Mouse (Mus musculus) small intestine, adult 2 months (tissue): Measurements from ENCODE around the gene Fbxl7. TPM values are rescaled to one million over a fixed set of nuclear protein-coding genes. Genes with fewer than 3 reads are reported as not detected.

Experiments
- H3K27ac ChIP-seq: fragments of 200-500 bp; 2 replicates; pipeline ENCODE4 v1.5.1; 2012; ENCODE audit warnings: low read depth, low read length, control low read depth, inconsistent platforms; ENCODE audit not compliant: insufficient read depth
- H3K27me3 ChIP-seq: fragments of 200-500 bp; 2 replicates; pipeline ENCODE4 v1.6.1; 2012; ENCODE audit warnings: mild to moderate bottlenecking, moderate library complexity, low read length, inconsistent platforms; ENCODE audit not compliant: control insufficient read depth, insufficient read depth
- H3K36me3 ChIP-seq: fragments of 200-500 bp; 2 replicates; pipeline ENCODE4 v1.6.1; 2012; ENCODE audit warnings: mild to moderate bottlenecking, low read length, control low read depth, inconsistent platforms; ENCODE audit not compliant: control insufficient read depth, insufficient read depth
- H3K4me1 ChIP-seq: fragments of 200-500 bp; 2 replicates; pipeline ENCODE4 v1.6.1; 2012; ENCODE audit warnings: low read length, inconsistent platforms, mixed read lengths; ENCODE audit not compliant: control insufficient read depth, insufficient read depth, insufficient read length
- H3K4me3 ChIP-seq: fragments of 200-500 bp; 2 replicates; pipeline ENCODE4 v1.5.1; 2012; ENCODE audit warnings: low read depth, mild to moderate bottlenecking, control low read depth, inconsistent platforms, low read length, moderate library complexity
- CTCF ChIP-seq: fragments of 200-500 bp; IDR thresholded peaks from 2 replicates; pipeline ENCODE4 v1.5.1; 2012; ENCODE audit warnings: low read depth, mild to moderate bottlenecking, control low read depth, inconsistent platforms, low read length, moderate library complexity, mixed read lengths; ENCODE audit not compliant: insufficient replicate concordance, insufficient read length; ENCODE audit errors: extremely low read depth
- POLR2A ChIP-seq: fragments of 200-500 bp; IDR thresholded peaks from 2 replicates; pipeline ENCODE4 v1.6.1; 2012; ENCODE audit warnings: low read depth, mild to moderate bottlenecking, control low read depth, inconsistent platforms, low read length, moderate library complexity
- WGBS: fragments of 180-500 bp; shearing (Covaris S2); methylation state at CpG from one replicate; pipeline ENCODE4 v1.1.7; 2018; 5-methylcytosine and 5-hydroxymethylcytosine counted together
- polyA plus RNA-seq: library from polyadenylated mRNA; depleted of rRNA; stranded (reverse); fragments of >200 nt; gene quantifications from 2 replicates; pipeline ENCODE4 v1.2.3, GENCODE M21; 2012

Fbxl7 gene
- polyA plus RNA-seq, 1 experiment = 1.2 TPM

DNA sequence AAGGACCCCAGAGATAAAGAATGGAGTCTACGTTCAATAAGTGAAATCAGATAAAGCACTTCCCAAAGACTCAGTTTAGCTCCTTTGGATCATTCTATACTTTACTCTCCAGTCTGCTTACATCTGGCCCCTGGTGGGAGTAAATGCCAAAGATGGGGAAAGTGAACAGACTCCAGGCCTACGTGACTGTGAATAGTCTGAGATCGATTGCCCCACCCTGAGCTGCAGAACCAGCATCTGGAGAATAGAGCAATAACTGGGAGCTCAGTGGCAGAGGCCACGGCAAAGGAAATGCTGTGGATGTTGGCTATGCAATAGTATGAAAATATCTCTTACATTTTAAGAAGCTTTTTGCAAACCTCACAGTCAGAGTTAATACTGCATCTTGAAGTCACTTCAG is 394.4 kb downstream of the Fbxl7 start:
- no peaks in the 10 kb centered on the region for H3K36me3 ChIP-seq
- no peak overlapping the region for H3K27ac ChIP-seq
- H3K4me1 ChIP-seq = no peaks in the 10 kb centered on the region
- no peak for TF ChIP-seq CTCF
- TF ChIP-seq POLR2A = no peak
- 28% methylated on average over 4 of the region's 4 CpGs for WGBS
- no peaks in the 10 kb centered on the region for H3K27me3 ChIP-seq
- no peak overlapping the region for H3K4me3 ChIP-seq
